Mouse (Mus musculus): ENCODE results near the gene Spata18. TPM values are rescaled to one million over a fixed set of nuclear protein-coding genes. Genes with fewer than 3 reads are reported as not detected.
A peak's percentile ranks its signal among the peaks of the same experiment; 100 is the strongest.

The Spata18 gene
- polyA plus RNA-seq (2012; rRNA removed), result 22.3 and 24.2 TPM in 2 replicates

DNA sequence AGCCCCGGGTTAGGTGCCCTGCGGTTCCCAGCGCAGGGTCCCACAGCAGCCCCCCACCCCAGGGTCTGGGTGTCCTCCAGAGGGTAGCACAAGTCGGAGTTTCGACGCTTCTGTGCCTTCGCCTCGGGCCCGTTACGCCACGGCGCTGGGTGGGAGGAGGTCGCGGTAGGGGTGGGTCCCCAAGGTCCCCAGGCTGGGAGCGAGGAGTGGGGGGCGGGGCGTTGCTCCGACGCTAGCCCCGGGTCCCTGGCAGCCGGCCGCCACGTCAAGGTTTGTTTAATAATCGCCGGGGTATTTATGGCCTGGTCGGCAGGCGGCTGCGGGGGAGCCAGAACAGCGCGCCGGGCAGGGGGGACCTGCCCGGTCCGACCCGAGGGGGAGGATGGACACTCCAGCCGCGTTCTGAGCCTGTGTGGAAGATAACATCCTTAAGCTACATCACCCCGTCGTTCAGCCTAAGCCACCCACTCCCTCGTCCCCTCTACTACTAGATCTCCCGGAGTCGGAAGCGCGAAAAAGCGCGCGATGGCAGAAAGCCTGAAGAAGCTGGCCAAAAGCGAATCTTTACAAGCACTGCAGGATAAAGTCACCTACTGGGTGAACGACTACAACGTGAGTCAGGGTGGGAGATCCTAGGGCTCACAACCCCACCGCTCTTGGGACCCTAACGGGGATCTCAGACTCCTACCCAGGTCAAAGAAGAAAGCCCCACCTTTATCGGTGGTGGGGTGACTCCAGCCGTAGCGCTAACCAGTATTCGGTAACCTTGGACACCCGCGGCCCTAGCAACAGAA lies at the start of gene Spata18:
Gene Spata18 (plus strand): TSS at position 319 of the 794 bp plus-strand sequence.
- H3K4me3 ChIP-seq (replicated peaks; ENCODE audit: extremely low read depth, low read depth, low read length), result peak within 1 kb of the TSS; percentile 65
- WGBS, result under 1% methylated on average over 57 of the region's 57 CpGs
- DNase-seq, result peak; percentile 33
- no peak for TF ChIP-seq CTCF (IDR thresholded peaks at IDR 0.05; ENCODE audit: insufficient read depth, low read length)
- no peak for TF ChIP-seq POLR2A (IDR thresholded peaks at IDR 0.05; ENCODE audit: borderline replicate concordance, extremely low read depth, low read depth, low read length)
- H3K4me1 ChIP-seq (ENCODE audit: control insufficient read depth, insufficient read depth, low read length), result peaks cover 9% of the 10 kb centered on the region

DNA sequence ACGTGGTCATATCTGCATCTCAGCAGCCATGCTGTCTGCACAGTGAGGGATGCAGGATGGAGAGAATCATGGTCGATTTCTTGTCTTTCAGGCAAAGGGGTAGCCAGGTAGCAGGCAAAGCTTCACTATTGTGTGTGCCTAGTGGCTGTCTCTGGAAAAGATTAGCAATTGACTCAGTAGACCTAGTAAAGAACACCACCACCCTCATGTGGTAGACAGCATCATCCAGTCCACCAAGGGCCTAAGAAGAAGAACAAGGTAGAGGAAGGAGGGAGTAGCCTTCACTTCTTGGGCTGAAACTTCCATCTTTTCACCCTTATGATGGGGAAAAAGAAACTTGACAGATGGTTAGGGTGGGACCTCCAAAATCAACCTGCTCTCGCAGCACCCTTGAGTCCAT lies 48.3 kb upstream of the Spata18 start:
- no peak for DNase-seq
- Histone ChIP-seq H3K4me1 (ENCODE audit: control insufficient read depth, insufficient read depth, low read length) (no peaks in the 10 kb centered on the region; the same call in 1 of the 2 replicates), H3K4me3 (replicated peaks; ENCODE audit: extremely low read depth, low read depth, low read length) (no peak overlapping the region)
- TF ChIP-seq CTCF (IDR thresholded peaks at IDR 0.05; ENCODE audit: insufficient read depth, low read length) (no peak), POLR2A (IDR thresholded peaks at IDR 0.05; ENCODE audit: borderline replicate concordance, extremely low read depth, low read depth, low read length) (no peak)
- WGBS, result 65% methylated on average over 3 of the region's 3 CpGs

DNA sequence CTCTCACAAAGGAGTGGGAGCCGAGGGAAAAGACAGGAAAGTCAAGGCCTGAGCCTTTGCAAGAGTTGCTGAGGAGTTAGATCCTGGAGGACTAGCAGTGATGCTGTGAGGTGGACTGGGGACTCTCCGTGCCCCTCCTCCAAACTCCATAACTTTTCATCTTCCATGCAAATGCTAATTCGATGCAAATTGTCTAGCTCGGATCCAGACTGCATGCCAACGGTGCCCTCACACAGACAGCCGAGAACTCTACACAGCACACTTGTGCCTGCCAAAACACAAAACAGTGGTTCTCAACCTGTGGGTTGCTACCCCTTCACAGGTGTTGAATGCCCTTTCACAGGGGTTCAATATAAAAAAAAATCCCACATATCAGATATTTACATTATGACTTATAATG lies 46.6 kb upstream of the Spata18 start:
- TF ChIP-seq CTCF (IDR thresholded peaks at IDR 0.05; ENCODE audit: insufficient read depth, low read length) (no peak), POLR2A (IDR thresholded peaks at IDR 0.05; ENCODE audit: borderline replicate concordance, extremely low read depth, low read depth, low read length) (no peak)
- WGBS, result 90% methylated on average over 6 of the region's 6 CpGs
- no peak for DNase-seq

DNA sequence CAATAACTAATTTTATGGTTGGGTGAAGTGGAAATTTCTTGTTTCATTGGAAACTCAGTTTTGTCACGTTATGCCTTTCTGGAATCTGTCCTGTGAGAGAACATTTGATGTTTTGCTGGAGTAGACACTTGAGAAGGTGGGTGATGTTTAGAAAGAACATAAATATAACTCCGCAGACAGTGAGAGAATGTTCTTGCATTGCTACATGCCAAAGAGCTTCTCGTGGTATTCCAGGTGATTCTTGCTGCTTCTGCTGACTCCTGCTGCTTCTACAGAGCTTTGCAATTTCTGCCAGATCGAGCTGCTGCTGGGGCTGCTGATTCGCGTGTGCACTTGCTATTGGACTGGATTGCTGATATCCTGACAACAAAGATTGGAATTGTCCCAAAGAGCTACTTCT lies 46.2 kb upstream of the Spata18 start:
- WGBS, result 84% methylated on average over 6 of the region's 6 CpGs
- DNase-seq, result no peak
- Histone ChIP-seq H3K4me3 (replicated peaks; ENCODE audit: extremely low read depth, low read depth, low read length) (no peak overlapping the region), H3K4me1 (ENCODE audit: control insufficient read depth, insufficient read depth, low read length) (no peaks in the 10 kb centered on the region; the same call in 1 of the 2 replicates)
- no peak for TF ChIP-seq POLR2A (IDR thresholded peaks at IDR 0.05; ENCODE audit: borderline replicate concordance, extremely low read depth, low read depth, low read length)
- no peak for TF ChIP-seq CTCF (IDR thresholded peaks at IDR 0.05; ENCODE audit: insufficient read depth, low read length)

More for the DNA sequence above, 46.6 kb upstream of the Spata18 start:
- no peaks in the 10 kb centered on the region; the same call in 1 of the 2 replicates for H3K4me1 ChIP-seq (ENCODE audit: control insufficient read depth, insufficient read depth, low read length)
- H3K4me3 ChIP-seq (replicated peaks; ENCODE audit: extremely low read depth, low read depth, low read length), result no peak overlapping the region

DNA sequence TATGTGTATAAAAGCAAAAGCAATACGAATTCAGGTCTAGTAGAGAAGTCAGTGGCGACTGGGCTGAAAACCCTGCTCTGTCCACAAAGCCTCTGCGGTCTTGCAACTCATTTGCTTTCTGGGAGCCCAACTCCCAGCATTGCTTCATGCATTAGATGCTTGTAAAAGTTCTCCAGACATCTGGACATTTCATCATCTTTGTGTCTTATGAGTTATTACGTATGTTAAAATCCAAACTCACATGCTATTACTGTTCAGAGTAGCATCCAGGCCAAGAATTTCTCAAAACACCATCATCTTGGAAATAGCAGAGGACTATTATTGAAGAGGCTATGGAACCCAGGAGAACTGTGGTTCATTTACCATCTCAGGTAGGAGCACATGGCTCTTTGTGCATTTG lies 40.1 kb upstream of the Spata18 start:
- no peak for DNase-seq
- TF ChIP-seq CTCF (IDR thresholded peaks at IDR 0.05; ENCODE audit: insufficient read depth, low read length) (no peak), POLR2A (IDR thresholded peaks at IDR 0.05; ENCODE audit: borderline replicate concordance, extremely low read depth, low read depth, low read length) (no peak)
- Histone ChIP-seq H3K4me1 (ENCODE audit: control insufficient read depth, insufficient read depth, low read length) (no peaks in the 10 kb centered on the region), H3K4me3 (replicated peaks; ENCODE audit: extremely low read depth, low read depth, low read length) (no peak overlapping the region)
- 79% methylated on average over 4 of the region's 4 CpGs for WGBS

DNA sequence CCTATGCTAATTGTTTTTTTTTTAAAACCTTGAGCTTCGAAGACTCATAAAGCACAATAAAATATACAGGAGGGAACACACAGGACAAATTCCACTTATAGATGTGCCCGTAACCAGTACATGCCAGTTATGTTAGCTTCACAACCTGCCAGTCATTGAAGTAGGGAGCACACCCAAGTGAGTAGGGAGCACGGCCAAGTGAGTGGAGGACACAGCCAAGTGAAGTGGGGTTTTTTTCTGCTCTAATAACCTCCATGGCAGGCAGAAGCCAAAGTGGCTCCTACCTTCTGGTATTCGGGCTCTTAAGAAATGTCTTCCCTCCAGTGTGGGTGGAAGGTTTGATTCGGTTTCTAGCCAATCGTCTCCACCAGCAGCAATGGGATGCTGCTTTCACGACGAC lies 37.9 kb upstream of the Spata18 start:
- no peak for TF ChIP-seq POLR2A (IDR thresholded peaks at IDR 0.05; ENCODE audit: borderline replicate concordance, extremely low read depth, low read depth, low read length)
- TF ChIP-seq CTCF (IDR thresholded peaks at IDR 0.05; ENCODE audit: insufficient read depth, low read length), result no peak
- H3K4me1 ChIP-seq (ENCODE audit: control insufficient read depth, insufficient read depth, low read length), result no peaks in the 10 kb centered on the region
- 85% methylated on average over 8 of the region's 8 CpGs for WGBS
- H3K4me3 ChIP-seq (replicated peaks; ENCODE audit: extremely low read depth, low read depth, low read length), result no peak overlapping the region
- DNase-seq, result no peak

DNA sequence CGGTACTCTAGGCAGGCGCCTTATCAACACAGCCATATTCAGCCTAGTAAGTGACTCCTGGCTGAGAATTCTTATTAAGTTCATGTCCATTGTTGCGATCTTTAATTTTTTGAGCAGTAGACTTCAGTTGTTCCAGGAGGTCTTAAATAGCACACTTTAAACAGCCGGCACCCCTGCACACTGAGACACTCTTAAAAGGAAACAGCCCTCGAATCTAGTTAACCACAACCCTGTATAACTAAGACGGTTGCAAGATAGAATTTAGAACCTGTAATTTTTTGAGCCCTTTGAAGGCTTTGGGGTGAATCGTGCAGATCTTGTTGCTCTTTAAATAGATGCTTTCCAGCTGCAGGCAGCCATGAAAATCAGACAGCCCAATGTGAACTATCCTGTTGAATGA lies 36.0 kb upstream of the Spata18 start:
- H3K4me3 ChIP-seq (replicated peaks; ENCODE audit: extremely low read depth, low read depth, low read length), result no peak overlapping the region
- 69% methylated on average over 7 of the region's 7 CpGs for WGBS
- DNase-seq, result no peak
- H3K4me1 ChIP-seq (ENCODE audit: control insufficient read depth, insufficient read depth, low read length), result no peaks in the 10 kb centered on the region
- TF ChIP-seq CTCF (IDR thresholded peaks at IDR 0.05; ENCODE audit: insufficient read depth, low read length) (no peak), POLR2A (IDR thresholded peaks at IDR 0.05; ENCODE audit: borderline replicate concordance, extremely low read depth, low read depth, low read length) (no peak)

DNA sequence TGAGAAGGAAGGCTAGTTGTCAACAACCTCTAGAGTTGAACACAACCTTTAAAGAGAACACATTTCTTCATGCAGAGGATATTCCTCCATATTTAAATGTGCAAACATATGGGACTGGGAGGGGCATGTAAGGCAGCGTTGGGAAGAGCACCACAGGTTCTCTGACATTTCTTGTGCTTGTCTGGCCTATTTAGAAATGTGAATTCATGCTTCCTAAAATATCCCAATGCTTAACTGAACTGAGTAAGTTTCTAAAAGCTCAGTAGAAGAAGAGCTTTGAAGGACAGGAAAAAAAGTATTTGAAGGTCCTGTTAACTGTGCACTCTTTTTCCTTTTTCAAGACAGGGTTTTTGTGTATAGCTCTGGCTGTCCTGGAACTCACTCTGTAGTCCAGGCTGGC lies 32.2 kb upstream of the Spata18 start:
- WGBS, result 68% methylated on average over 1 of the region's 1 CpGs
- no peak for TF ChIP-seq POLR2A (IDR thresholded peaks at IDR 0.05; ENCODE audit: borderline replicate concordance, extremely low read depth, low read depth, low read length)
- TF ChIP-seq CTCF (IDR thresholded peaks at IDR 0.05; ENCODE audit: insufficient read depth, low read length), result no peak
- no peak overlapping the region for H3K4me3 ChIP-seq (replicated peaks; ENCODE audit: extremely low read depth, low read depth, low read length)
- DNase-seq, result no peak
- no peaks in the 10 kb centered on the region for H3K4me1 ChIP-seq (ENCODE audit: control insufficient read depth, insufficient read depth, low read length)

DNA sequence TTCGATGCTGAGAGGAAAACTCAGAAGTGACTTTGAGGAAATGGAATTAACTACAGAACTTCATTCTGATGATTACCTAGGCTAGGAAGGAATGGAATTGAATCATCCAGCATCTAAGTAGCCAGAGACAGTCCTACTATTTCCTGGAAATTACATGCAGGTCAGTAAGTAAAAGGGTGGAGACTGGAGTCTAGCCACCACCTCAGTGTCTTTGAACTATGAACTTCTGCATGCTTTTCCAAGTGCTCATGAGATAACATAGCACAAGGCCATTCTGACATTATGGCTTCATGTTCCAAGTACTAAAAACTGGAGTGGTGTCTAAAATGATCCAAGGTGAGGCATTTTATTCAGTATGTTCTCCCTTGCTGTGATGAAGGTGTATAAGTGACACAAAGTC lies 25.7 kb upstream of the Spata18 start:
- DNase-seq, result no peak
- Histone ChIP-seq H3K4me1 (ENCODE audit: control insufficient read depth, insufficient read depth, low read length) (no peaks in the 10 kb centered on the region), H3K4me3 (replicated peaks; ENCODE audit: extremely low read depth, low read depth, low read length) (no peak overlapping the region)
- 54% methylated on average over 1 of the region's 1 CpGs for WGBS
- TF ChIP-seq POLR2A (IDR thresholded peaks at IDR 0.05; ENCODE audit: borderline replicate concordance, extremely low read depth, low read depth, low read length) (no peak), CTCF (IDR thresholded peaks at IDR 0.05; ENCODE audit: insufficient read depth, low read length) (no peak)

DNA sequence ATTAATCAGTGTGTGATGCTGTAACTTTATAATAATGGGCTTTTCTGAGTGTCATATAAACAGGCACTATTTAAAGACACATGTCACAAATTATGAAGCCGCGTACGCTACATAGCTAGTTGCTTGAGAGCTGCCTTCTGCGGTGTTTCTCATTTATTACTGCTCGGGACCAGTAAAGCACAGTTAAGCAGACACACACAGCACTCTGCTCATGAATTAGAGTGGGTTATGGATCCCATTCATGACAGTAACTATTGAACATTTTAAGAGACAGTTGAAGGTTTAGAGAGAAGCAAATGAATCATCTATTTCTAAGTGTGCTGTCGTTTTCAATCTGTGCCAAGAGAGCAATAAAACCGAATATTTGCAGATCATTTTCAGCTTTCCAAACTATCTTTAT lies 24.3 kb upstream of the Spata18 start:
- no peaks in the 10 kb centered on the region for H3K4me1 ChIP-seq (ENCODE audit: control insufficient read depth, insufficient read depth, low read length)
- no peak for DNase-seq
- TF ChIP-seq CTCF (IDR thresholded peaks at IDR 0.05; ENCODE audit: insufficient read depth, low read length) (no peak), POLR2A (IDR thresholded peaks at IDR 0.05; ENCODE audit: borderline replicate concordance, extremely low read depth, low read depth, low read length) (no peak)
- WGBS, result 92% methylated on average over 7 of the region's 7 CpGs
- H3K4me3 ChIP-seq (replicated peaks; ENCODE audit: extremely low read depth, low read depth, low read length), result no peak overlapping the region
